Mouse (Mus musculus): ENCODE results near the gene Slc27a1. TPM values are rescaled to one million over a fixed set of nuclear protein-coding genes. Genes with fewer than 3 reads are reported as not detected.

Slc27a1 gene
- polyA plus RNA-seq, 1 experiment from 2014 or later = 16.7 TPM

DNA sequence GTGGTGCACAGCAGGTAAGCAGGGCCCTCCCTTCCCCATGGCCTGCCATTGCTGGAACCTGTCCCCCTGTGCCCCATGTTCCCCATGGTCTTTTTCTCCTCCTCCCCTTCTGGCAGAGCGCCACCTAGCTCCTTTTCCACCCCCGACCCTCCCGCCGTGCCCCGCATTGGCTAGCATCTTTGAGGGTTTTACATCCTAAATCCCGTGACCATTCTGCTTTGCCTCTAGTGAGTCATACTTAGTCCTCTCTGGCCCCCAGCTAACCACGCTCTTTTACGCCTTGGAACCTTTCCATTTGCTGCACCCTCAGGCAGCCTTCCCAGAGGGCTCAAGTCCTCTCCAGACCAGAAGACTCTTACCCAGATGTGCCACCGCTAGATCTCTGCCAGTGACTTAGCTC lies 11.5 kb downstream of the Slc27a1 start:
- DNase-seq (ENCODE audit: low spot score) (no peak), ATAC-seq (ENCODE audit: insufficient number of reproducible peaks, low FRiP score, low TSS enrichment, low read depth) (no peak)
- Histone ChIP-seq H3K4me2 (ENCODE audit: low read depth, severe bottlenecking) (no peak overlapping the region), H3K9me3 (ENCODE audit: control insufficient read depth, low read length) (no peaks in the 10 kb centered on the region), H3K4me3 (ENCODE audit: low read depth, low read length) (no peak overlapping the region), H3K4me1 (ENCODE audit: control insufficient read depth, insufficient read depth, low read length) (no peaks in the 10 kb centered on the region), H3K36me3 (ENCODE audit: control insufficient read depth, insufficient read depth, low read length) (no peaks in the 10 kb centered on the region), H3K27me3 (ENCODE audit: control insufficient read depth, insufficient read depth, low read length) (no peaks in the 10 kb centered on the region), H3K27ac (replicated peaks; ENCODE audit: low read depth, low read length) (no peak overlapping the region), H3K9ac (ENCODE audit: low read length) (no peak overlapping the region)
- WGBS = 46% methylated on average over 9 of the region's 9 CpGs

DNA sequence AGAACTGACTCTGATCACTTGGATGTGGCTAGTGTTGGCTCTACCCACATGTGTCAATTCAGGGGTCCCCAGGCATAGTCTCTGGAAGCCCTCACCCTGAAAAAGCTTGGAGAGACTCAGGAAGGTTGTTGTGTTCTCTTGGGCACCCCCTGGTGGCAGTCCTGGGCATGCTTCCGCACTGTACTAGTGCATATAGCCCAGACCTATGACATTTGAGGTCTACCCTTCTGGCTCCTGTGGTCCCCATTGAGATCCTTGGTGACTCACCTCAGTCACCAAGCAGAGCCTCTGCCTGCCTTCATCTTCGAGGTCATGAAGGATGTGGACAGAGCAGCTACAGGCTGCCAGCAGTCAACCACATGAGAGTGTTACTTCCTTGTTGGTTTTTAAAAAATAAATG lies 18.2 kb downstream of the Slc27a1 start:
- Histone ChIP-seq H3K4me2 (ENCODE audit: low read depth, severe bottlenecking) (no peak overlapping the region), H3K9ac (ENCODE audit: low read length) (no peak overlapping the region), H3K4me3 (ENCODE audit: low read depth, low read length) (no peak overlapping the region), H3K9me3 (ENCODE audit: control insufficient read depth, low read length) (no peaks in the 10 kb centered on the region), H3K27ac (replicated peaks; ENCODE audit: low read depth, low read length) (no peak overlapping the region), H3K36me3 (ENCODE audit: control insufficient read depth, insufficient read depth, low read length) (no peaks in the 10 kb centered on the region), H3K27me3 (ENCODE audit: control insufficient read depth, insufficient read depth, low read length) (no peaks in the 10 kb centered on the region), H3K4me1 (ENCODE audit: control insufficient read depth, insufficient read depth, low read length) (no peaks in the 10 kb centered on the region)
- whole genome bisulfite sequencing = 72% methylated on average over 2 of the region's 2 CpGs
- ATAC-seq (ENCODE audit: insufficient number of reproducible peaks, low FRiP score, low TSS enrichment, low read depth) = no peak
- peak; percentile 67 for DNase-seq (ENCODE audit: low spot score)

DNA sequence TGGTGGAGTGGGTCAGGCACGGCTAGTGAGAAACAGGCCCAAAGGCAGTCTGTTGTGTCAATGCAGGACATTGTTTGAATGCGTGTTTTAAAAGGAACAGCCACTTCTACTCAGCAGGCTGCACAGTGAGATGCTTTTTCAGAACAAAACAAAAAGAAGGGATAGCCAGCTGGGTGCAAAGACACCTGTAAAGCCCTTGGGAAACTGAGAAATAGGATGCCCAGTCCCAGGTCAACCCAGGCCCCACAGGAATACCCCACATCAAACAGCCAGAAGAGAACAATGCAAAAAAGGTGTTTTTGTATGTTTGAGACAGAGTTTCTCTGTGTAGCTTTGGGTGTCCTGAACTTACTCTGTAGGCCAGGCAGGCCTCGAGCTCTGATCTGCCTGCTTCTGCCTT lies 20.1 kb downstream of the Slc27a1 start:
- no peak overlapping the region for H3K4me3 ChIP-seq (ENCODE audit: low read depth, low read length)
- H3K27me3 ChIP-seq (ENCODE audit: control insufficient read depth, insufficient read depth, low read length) = no peaks in the 10 kb centered on the region
- H3K36me3 ChIP-seq (ENCODE audit: control insufficient read depth, insufficient read depth, low read length) = no peaks in the 10 kb centered on the region
- H3K4me2 ChIP-seq (ENCODE audit: low read depth, severe bottlenecking) = no peak overlapping the region
- H3K9ac ChIP-seq (ENCODE audit: low read length) = no peak overlapping the region
- 75% methylated on average over 3 of the region's 3 CpGs for WGBS
- peaks cover 5% of the 10 kb centered on the region for H3K4me1 ChIP-seq (ENCODE audit: control insufficient read depth, insufficient read depth, low read length)
- DNase-seq (ENCODE audit: low spot score) (no peak), ATAC-seq (ENCODE audit: insufficient number of reproducible peaks, low FRiP score, low TSS enrichment, low read depth) (no peak)
- H3K27ac ChIP-seq (replicated peaks; ENCODE audit: low read depth, low read length) = no peak overlapping the region
- no peaks in the 10 kb centered on the region for H3K9me3 ChIP-seq (ENCODE audit: control insufficient read depth, low read length)

DNA sequence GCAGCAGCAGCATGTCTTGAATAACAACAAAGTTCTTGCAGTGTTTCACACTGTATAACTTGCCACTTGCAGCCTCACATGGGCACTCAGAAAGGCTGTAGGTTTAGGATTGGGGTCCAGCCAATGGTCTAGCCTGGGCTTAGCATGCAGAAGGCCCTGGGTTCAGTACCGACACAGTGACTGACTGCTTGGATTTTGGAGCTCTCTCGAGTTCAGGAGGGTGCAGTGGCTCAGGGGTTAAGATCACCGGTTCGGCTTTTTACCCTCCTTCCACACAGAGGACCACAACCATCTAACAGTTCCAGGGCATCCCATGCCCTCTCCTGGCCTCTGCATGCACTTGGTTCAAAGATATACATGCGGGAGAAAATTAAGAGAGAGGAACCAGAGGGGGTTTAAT lies 22.3 kb downstream of the Slc27a1 start:
- H3K9ac ChIP-seq (ENCODE audit: low read length) = peak overlapping the region; percentile 96
- no peak for ATAC-seq (ENCODE audit: insufficient number of reproducible peaks, low FRiP score, low TSS enrichment, low read depth)
- no peaks in the 10 kb centered on the region for H3K9me3 ChIP-seq (ENCODE audit: control insufficient read depth, low read length)
- H3K36me3 ChIP-seq (ENCODE audit: control insufficient read depth, insufficient read depth, low read length) = no peaks in the 10 kb centered on the region
- 36% methylated on average over 5 of the region's 5 CpGs for WGBS
- peak overlapping the region; percentile 92 for H3K4me2 ChIP-seq (ENCODE audit: low read depth, severe bottlenecking)
- no peaks in the 10 kb centered on the region for H3K27me3 ChIP-seq (ENCODE audit: control insufficient read depth, insufficient read depth, low read length)
- H3K27ac ChIP-seq (replicated peaks; ENCODE audit: low read depth, low read length) = no peak overlapping the region
- DNase-seq (ENCODE audit: low spot score) = no peak
- peak overlapping the region; percentile 92 for H3K4me3 ChIP-seq (ENCODE audit: low read depth, low read length)
- H3K4me1 ChIP-seq (ENCODE audit: control insufficient read depth, insufficient read depth, low read length) = peaks cover 5% of the 10 kb centered on the region

DNA sequence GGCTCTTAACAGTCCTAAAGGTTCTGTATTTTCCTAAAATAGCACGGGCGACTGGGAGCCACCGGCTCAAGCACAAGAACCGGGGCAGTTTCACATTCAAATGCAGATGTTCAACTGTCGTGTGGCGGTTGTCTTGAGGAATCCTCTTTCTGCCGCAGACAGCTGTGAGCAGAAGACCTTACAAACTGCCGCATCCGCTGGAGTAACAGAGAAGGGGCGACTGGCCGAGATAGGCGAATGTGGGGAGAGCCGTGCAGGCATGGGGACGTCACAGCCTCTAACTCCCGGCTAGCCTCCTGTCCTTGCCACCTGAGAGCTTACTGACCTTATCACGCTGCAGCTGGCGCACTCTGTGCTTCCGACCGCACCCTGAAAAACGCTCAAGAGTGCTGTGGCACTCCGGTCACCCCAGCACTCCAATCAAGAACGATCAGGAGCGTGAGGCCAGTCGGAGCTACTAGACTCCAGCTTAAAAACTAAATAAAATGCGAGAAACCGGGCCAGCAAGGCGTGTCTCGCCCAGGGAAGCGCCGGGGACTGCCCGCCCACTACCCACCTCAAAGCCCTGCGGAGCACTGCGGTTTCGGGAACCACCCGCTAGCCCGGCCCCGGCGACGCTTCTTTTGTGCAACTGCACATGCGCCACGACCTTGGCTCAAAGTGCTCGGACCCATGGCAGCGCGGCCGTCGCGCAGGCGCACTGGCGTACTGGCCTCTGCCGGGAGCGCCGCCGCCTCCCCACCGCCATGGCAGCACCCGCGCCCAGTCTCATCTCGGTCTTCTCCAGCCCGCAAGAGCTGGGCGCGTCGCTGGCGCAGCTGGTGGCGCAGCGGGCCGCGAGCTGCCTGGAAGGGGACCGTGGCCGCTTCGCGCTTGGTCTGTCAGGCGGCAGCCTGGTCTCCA lies 23.0 kb downstream of the Slc27a1 start, which contains the start of gene Pgls:
TSS of gene Pgls (plus strand) at position 706 of the 903 bp plus-strand sequence.
- peaks cover 5% of the 10 kb centered on the region for H3K4me1 ChIP-seq (ENCODE audit: control insufficient read depth, insufficient read depth, low read length)
- no peaks in the 10 kb centered on the region for H3K27me3 ChIP-seq (ENCODE audit: control insufficient read depth, insufficient read depth, low read length)
- H3K9me3 ChIP-seq (ENCODE audit: control insufficient read depth, low read length) = no peaks in the 10 kb centered on the region
- ATAC-seq (ENCODE audit: insufficient number of reproducible peaks, low FRiP score, low TSS enrichment, low read depth) (peak; percentile 81), DNase-seq (ENCODE audit: low spot score) (peak; percentile 94)
- H3K9ac ChIP-seq (ENCODE audit: low read length) = peak within 1 kb of the TSS; percentile 96
- peak within 1 kb of the TSS; percentile 92 for H3K4me2 ChIP-seq (ENCODE audit: low read depth, severe bottlenecking)
- H3K36me3 ChIP-seq (ENCODE audit: control insufficient read depth, insufficient read depth, low read length) = no peaks in the 10 kb centered on the region
- under 1% methylated on average over 68 of the region's 71 CpGs for WGBS
- peak within 1 kb of the TSS; percentile 91 for H3K27ac ChIP-seq (replicated peaks; ENCODE audit: low read depth, low read length)
- peak within 1 kb of the TSS; percentile 92 for H3K4me3 ChIP-seq (ENCODE audit: low read depth, low read length)

DNA sequence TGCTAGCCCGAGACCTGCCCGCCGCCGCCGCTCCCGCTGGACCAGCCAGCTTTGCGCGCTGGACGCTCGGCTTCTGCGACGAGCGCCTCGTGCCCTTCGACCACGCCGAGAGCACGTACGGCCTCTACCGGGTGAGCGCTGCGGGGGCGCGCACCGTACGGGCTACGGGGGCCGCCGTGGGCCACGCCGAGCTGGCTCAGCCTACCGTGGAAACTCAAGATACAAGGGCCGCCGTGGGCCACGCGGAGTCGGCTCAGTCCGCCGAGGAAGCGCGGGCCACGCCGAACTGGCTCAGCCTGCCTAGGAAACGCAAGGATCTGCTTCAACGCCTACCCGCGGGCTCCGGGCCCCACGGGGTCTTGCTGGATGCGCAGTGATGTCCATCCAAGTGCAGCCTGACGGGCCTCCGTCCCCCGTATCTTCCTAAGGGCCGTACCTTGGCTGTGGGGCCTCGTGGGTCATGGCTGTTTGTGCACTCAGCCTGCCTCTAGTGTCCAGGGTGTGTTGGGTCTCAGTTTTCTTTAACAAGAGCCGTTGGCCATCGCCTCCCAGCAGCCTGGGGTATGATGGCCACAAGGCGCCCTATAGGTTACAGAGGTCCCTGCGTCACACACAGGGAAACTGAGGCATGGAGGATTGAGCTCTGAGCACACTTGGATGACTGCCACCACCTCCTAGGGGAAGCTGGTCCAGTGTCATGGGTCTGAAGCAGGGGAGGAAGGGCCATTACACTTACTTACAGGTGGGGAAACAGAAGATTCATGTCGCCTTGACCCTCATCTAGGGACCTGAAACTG lies 23.9 kb downstream of the Slc27a1 start:
- H3K27me3 ChIP-seq (ENCODE audit: control insufficient read depth, insufficient read depth, low read length) = no peaks in the 10 kb centered on the region
- H3K9me3 ChIP-seq (ENCODE audit: control insufficient read depth, low read length) = no peaks in the 10 kb centered on the region
- 6% methylated on average over 60 of the region's 60 CpGs for WGBS
- peak overlapping the region; percentile 92 for H3K4me3 ChIP-seq (ENCODE audit: low read depth, low read length)
- H3K9ac ChIP-seq (ENCODE audit: low read length) = peak overlapping the region; percentile 96
- DNase-seq (ENCODE audit: low spot score) (no peak), ATAC-seq (ENCODE audit: insufficient number of reproducible peaks, low FRiP score, low TSS enrichment, low read depth) (peak; percentile 36; the same call in 1 of the 2 replicates)
- peaks cover 5% of the 10 kb centered on the region for H3K4me1 ChIP-seq (ENCODE audit: control insufficient read depth, insufficient read depth, low read length)
- peak overlapping the region; percentile 92 for H3K4me2 ChIP-seq (ENCODE audit: low read depth, severe bottlenecking)
- peak overlapping the region; percentile 91 for H3K27ac ChIP-seq (replicated peaks; ENCODE audit: low read depth, low read length)
- no peaks in the 10 kb centered on the region for H3K36me3 ChIP-seq (ENCODE audit: control insufficient read depth, insufficient read depth, low read length)

DNA sequence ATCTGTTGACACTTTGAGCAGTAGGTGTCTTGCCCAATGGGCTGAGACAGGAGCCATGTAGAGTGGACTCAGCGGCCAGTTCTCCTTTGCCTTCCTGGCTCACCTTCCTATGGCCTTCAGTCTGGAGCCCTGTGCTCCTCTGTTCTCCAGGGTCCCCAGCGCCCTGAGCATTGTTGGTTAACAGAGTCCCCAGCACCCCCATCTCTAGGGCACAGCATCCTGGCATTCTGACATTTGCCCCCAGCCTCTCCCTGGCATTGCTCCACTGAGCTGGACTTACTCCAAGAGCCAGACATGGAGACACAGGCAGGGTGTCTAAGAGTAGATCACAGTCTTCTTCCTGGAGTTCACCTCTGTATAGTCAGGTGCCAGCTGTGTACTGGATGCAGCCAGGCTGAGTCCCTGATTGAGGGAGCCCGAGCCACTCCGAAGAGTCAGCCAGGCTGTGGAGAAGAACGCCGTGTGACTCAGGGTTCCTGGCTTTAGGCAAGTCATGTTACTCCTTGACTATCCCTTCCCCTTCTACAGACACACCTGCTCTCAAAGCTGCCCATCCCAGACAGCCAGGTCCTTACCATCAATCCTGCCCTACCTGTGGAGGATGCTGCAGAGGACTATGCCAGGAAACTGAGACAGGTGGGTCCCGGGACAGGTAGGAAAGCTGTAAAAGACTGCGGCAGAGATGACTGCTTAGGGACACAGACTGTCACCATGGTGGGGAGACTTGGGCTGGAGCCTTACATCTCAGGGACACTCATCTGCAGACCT lies 25.1 kb downstream of the Slc27a1 start:
- 93% methylated on average over 8 of the region's 8 CpGs for WGBS
- H3K9me3 ChIP-seq (ENCODE audit: control insufficient read depth, low read length) = no peaks in the 10 kb centered on the region
- peaks cover 5% of the 10 kb centered on the region for H3K4me1 ChIP-seq (ENCODE audit: control insufficient read depth, insufficient read depth, low read length)
- no peak overlapping the region; the same call in 1 of the 2 replicates for H3K9ac ChIP-seq (ENCODE audit: low read length)
- H3K4me2 ChIP-seq (ENCODE audit: low read depth, severe bottlenecking) = no peak overlapping the region
- no peak for DNase-seq (ENCODE audit: low spot score)
- no peak overlapping the region; the same call in 1 of the 2 replicates for H3K4me3 ChIP-seq (ENCODE audit: low read depth, low read length)
- no peak for ATAC-seq (ENCODE audit: insufficient number of reproducible peaks, low FRiP score, low TSS enrichment, low read depth)
- H3K36me3 ChIP-seq (ENCODE audit: control insufficient read depth, insufficient read depth, low read length) = no peaks in the 10 kb centered on the region
- no peaks in the 10 kb centered on the region for H3K27me3 ChIP-seq (ENCODE audit: control insufficient read depth, insufficient read depth, low read length)
- no peak overlapping the region for H3K27ac ChIP-seq (replicated peaks; ENCODE audit: low read depth, low read length)

DNA sequence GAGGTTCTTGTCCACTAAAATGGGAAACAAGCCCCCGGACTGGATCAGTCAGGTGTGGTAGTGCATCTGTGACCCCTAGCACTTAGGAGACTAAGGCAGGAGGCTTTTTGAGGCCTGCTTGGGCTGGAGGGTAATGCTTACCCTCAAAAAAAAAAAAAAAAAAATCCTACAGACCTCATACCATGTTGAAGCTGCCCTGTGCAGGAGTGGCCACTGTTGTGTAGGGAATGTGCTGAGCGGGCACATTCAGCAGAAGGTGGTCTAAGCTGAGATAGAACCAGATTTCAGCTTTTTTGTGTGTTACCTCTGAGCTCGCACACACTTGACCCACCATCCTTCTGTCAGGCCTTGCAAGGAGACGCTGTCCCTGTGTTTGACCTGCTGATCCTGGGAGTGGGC lies 25.6 kb downstream of the Slc27a1 start:
- Histone ChIP-seq H3K36me3 (ENCODE audit: control insufficient read depth, insufficient read depth, low read length) (no peaks in the 10 kb centered on the region), H3K9ac (ENCODE audit: low read length) (no peak overlapping the region), H3K4me1 (ENCODE audit: control insufficient read depth, insufficient read depth, low read length) (peaks cover 5% of the 10 kb centered on the region), H3K4me3 (ENCODE audit: low read depth, low read length) (no peak overlapping the region), H3K9me3 (ENCODE audit: control insufficient read depth, low read length) (no peaks in the 10 kb centered on the region), H3K4me2 (ENCODE audit: low read depth, severe bottlenecking) (no peak overlapping the region), H3K27ac (replicated peaks; ENCODE audit: low read depth, low read length) (no peak overlapping the region), H3K27me3 (ENCODE audit: control insufficient read depth, insufficient read depth, low read length) (no peaks in the 10 kb centered on the region)
- ATAC-seq (ENCODE audit: insufficient number of reproducible peaks, low FRiP score, low TSS enrichment, low read depth) = no peak
- DNase-seq (ENCODE audit: low spot score) = no peak
- 83% methylated on average over 4 of the region's 4 CpGs for WGBS
